Mouse (Mus musculus) layer of hippocampus, postnatal 25 days (tissue): ENCODE data around the gene Gfra4. TPM values are rescaled to one million over a fixed set of nuclear protein-coding genes. Genes with fewer than 3 reads are reported as not detected.
"Not testable (repeated sequence)": the region's sequence is repeated elsewhere in the genome, so short reads cannot be mapped to it uniquely, and the experiment has no call there.

ENCODE experiments used
- DNase-seq, 2 experiments: peaks; one replicate each; pipeline ENCODE4 v3.0.0; 2022; ENCODE audit warnings: mixed read lengths in 2 of 2, low spot score in 1 of 2; ENCODE audit errors: extremely low spot score in 1 of 2
- total RNA-seq, 2 experiments: library from RNA; stranded (reverse); gene quantifications; 2 replicates each; pipeline ENCODE4 v1.2.3; 2021

The Gfra4 gene
- total RNA-seq, 2 experiments from 2014 or later, result 64.8 to 70.0 TPM

- no peak for DNase-seq
These were observed 10.1 kb upstream of the Gfra4 start for GRCm38 (mm10) chr2:131052862-131053418.

- no peak for DNase-seq
These were observed 9.2 kb upstream of the Gfra4 start for GRCm38 (mm10) chr2:131052043-131052442.

DNA sequence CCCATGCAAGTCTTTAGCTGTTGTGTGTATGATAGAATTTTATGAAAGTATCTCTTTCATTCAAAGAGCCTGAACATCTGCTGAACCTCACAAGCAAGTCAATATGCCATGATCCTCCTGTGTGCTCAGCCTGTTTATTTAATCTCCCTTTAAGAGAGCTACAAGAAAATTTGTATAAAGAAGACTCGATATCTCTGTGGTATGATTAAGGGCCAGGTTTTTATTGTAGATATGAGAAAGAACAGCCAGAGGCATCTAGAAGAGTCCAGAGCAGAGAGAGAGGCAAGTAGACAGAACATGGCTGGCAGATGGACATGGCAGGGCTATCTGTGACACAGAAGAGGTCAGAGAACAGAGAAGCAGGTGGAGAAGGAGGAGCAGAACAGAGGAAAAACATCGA lies 3.1 kb upstream of the Gfra4 start:
- no peak for DNase-seq

GRCm38 (mm10) chr2:131044989-131045720 lies 2.3 kb upstream of the Gfra4 start:
- DNase-seq, result no peak

DNA sequence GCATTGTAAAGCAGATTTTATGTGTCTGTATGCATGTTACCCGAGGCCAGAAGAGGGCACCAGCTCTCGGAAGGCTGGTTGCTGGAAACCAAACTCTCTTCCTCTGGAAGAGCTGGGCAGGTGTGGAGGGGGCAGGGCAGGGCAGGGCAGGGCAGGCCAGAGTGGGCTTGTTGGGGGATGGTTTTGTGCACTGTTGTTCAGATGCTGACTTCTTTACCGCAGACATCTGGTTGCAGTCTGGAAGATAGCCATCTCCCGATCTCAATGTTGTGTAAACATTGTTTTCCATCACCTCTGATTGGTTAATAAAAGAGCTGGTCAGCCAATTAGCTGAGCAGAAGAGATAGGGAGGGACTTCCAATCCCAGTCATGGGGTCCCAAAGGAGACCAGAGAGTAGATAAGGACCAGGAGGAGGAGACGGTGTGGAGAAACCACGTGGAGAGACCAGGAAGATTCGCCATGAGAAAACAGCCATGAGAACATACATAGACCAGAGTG lies 1.5 kb upstream of the Gfra4 start:
- no peak for DNase-seq

DNA sequence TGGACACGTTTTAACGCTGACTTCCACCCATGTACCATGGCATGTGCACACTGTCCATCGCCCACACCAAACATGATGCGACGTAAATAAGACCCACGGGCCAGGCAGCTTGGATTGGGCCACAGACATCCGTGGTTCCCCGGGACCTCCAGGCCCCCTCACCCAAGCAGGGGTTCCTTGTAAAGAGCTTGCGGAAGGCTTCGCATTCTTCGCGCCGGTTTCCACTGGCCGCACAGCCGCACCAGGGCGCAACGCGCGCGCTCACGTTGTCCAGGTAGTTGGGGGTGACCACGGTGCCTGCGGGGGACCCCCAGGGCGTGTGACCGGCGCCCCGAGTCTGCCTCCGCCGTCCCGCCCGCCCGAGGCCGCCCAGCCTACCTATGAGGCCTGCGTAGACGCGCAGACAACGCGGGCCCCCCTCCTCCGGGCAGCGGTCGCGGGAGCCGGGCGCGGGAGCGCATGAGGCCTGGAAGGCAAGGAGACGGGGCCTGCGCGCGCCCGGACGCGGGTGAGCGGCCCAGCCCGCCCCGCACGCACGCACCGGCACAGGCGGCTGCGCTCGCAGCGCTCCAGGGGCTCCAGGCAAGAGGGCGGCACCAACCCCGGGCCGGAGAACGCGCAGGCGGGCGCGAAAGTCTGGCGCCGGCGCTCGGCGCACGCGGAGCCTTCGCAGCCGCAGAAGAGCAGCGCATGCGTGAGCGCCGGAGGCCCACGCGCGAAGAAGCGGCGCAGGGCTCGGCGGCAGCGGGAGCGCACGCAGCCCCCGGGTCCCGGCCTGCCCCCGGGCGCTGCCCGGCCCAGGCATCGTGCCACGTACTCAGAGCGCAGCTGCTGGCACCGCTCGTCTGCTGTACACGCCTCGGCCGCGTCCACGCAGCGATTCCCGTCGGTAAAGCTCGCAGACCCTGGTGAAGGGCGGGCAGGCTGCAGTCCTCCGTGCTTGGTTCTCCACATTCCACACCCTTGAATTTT lies 1.7 kb downstream of the Gfra4 start:
- DNase-seq, result peak; percentile 59 to 75

DNA sequence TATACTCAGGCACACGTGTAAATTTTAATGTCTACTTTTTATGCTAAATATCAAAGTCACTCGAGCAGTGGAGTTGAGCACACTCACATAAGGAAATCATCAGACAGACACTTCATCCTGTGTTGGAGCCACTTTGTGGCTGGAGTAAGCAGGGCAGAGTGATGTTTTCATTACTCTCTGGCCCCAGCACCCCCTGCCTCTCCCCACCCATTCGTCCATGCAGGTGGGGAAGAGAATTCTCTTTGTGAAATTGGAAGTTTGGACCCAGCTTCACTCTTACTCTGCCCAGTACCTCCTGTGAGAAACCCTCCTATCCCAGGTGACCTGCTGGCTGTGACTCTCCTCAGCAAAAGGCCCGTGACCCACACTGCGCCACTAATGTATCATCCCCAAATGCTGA lies 4.2 kb downstream of the Gfra4 start:
- no peak for DNase-seq

DNA sequence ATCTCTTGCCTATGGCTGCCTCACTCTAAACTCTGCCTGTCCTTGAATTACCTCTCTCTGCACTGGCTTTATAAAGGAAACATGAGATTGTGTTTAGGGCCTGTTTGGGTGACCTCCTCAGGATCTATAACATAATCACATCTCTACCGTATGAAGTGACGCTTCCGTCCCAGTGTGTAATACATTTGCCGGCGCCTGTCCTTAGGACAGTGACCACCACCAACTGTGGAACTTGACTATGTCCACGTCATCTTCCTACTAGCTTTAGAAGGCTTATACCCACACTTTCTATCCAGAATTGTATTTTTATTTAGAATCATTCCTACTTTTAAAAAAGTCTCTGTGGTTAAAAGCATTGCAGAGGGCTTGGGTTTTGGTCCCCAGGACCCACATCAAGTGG lies 4.7 kb downstream of the Gfra4 start:
- DNase-seq, result no peak

DNA sequence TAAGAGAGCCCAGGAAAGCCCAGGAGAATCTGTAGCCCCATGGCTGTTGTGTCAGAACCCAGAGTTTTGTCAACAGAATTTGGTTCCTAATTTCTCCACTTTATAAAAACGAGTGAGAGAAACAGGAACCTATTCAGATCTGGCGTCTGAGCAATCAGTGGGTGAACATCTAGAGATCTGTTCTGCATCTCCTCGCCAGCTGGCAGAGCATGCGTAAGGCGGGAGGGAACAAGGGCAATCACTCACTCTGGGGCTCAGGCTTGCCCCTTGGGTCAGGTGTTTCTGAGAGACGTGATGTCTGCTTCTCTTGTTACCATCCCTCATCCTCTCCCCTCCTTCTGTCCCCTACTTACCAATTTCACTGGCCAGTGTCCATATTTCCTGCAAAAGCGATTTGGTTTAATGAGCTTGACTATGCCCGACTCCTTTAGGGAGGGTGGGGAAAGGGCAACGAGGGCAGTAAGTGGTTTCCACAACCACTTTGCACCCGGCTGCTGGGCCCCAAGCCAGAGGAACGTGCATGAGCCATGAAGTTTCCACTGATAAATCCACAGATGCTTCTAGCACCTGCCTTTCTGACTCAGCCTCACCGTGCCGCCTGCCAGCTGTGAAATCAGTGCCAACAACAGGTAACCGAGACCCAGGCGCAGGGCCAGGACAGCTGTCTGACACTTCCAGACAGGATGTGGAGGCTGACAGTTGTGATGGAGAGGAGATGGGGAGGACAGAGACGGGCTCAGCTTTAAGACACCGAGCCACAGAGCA lies 5.5 kb downstream of the Gfra4 start:
- peak; percentile 33 to 34 for DNase-seq

DNA sequence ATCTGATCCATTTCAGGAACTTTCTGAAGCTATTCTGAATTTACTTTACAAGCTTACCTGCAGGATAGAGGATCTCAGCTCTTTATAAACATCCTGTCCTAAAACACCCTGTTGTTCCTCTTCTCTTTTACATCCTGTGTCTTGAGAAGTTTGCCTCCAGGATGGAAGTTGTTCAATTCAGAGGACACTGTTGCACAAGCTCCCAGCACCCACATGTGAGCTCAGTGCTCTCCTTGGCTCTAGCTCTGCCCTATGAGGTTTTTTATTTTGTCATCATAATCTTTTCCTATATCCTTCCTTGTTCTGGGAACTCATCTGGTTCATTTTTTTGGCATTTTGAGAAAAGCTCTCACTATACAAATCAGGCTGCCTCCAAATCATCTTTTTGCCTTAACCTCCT lies 6.1 kb downstream of the Gfra4 start:
- DNase-seq, result no peak

DNA sequence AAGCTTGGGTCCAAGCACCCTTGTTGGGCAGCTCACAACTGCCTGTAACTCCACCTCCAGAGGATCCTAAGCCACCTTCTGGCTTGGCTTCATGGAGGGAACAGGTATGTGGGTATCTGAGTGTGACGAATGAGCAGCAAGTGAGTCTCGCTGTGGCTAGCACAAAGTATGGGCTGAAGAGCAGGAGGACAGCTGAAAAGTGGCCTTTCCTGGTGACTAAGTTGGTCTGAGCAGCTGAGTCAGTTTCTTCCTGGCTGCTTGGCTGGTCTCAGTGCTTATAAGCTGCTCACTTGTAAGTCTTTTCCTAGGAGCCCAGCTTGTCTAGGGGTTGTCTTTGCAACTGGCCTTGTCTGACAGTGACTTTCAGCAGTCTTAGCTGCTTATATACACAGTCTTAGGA lies 6.5 kb downstream of the Gfra4 start:
- no peak for DNase-seq

DNA sequence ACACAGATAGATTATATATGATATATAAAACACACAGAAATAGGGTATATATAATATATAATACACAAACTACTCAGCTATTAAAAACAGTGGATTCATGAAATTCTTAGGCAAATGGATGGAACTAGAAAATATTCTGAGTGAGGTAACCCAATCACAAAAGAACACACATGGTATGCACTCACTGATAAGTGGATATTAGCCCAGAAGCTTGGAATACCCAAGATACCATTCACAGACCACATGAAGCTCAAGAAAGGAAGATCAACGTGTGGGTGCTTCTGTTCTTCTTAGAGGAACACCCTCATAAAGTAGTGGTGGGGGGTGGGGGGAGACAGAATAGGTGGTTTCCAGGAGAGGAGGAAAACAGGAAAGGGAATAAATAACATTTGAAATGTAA lies 11.5 kb downstream of the Gfra4 start:
- DNase-seq, result not testable (repeated sequence)

- DNase-seq, result no peak
These were observed 11.9 kb downstream of the Gfra4 start for GRCm38 (mm10) chr2:131030998-131031397.

DNA sequence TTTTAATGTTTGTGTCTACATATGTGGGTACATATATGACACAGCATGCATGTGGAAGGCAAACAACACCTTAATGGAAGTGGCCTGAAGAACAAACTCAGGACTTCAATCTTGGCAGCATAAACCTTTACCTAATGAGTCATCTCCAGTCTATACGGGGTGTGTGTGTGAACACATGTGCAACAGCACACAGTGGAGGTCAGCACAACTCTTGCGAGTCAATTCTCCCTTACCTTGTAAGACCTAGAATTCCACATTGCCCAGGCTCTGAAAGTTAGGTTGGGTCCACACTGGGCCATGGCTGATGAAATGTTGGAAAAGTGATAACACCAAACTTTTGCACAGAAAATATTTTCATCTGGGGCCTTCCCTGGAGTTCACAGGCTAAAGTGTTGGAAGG lies 12.3 kb downstream of the Gfra4 start:
- no peak for DNase-seq

- no peak for DNase-seq
These were observed 13.6 kb downstream of the Gfra4 start for GRCm38 (mm10) chr2:131029065-131029935.

GRCm38 (mm10) chr2:131026941-131027340 lies 15.9 kb downstream of the Gfra4 start:
- no peak for DNase-seq

GRCm38 (mm10) chr2:131025230-131025629 lies 17.7 kb downstream of the Gfra4 start:
- no peak for DNase-seq

- no peak for DNase-seq
These were observed 32.3 kb downstream of the Gfra4 start for GRCm38 (mm10) chr2:131010566-131010965.

- DNase-seq, result no peak
These were observed 33.8 kb downstream of the Gfra4 start for GRCm38 (mm10) chr2:131009123-131009522.
